Mouse (Mus musculus) liver, embryonic 18 days (tissue): Measurements from ENCODE around the gene Gm3159. TPM values are rescaled to one million over a fixed set of nuclear protein-coding genes. Genes with fewer than 3 reads are reported as not detected.

Experiments
- polyA plus RNA-seq: library from polyadenylated mRNA; depleted of rRNA; stranded (reverse); fragments of >200 nt; gene quantifications from 2 replicates; pipeline ENCODE4 v1.2.3, GENCODE M21; 2012; rRNA removed

Gm3159 gene
- polyA plus RNA-seq: not detected in 2 replicates

DNA sequence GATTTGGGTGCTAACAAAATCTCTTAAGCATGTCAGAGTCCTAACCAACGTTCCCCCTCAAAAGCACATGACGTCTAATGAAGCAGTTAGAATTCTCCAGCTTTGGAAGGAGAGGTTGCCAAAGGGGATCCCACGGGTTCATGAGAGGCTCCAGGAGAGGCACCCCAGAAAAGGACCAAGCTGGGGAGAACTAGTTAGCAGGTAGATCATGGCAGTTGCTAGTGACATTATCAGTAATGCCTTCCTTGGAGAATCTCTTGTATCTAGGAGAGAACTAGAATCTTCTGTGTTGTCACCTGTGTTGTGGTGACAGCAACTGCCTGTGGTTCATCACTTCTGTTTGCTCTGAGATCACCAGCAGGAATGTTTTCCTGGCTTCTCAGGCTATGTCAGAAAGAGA, at the start of gene Gm3159:
Gm3159 (plus strand) TSS at position 301 of the 400 bp plus-strand sequence.

DNA sequence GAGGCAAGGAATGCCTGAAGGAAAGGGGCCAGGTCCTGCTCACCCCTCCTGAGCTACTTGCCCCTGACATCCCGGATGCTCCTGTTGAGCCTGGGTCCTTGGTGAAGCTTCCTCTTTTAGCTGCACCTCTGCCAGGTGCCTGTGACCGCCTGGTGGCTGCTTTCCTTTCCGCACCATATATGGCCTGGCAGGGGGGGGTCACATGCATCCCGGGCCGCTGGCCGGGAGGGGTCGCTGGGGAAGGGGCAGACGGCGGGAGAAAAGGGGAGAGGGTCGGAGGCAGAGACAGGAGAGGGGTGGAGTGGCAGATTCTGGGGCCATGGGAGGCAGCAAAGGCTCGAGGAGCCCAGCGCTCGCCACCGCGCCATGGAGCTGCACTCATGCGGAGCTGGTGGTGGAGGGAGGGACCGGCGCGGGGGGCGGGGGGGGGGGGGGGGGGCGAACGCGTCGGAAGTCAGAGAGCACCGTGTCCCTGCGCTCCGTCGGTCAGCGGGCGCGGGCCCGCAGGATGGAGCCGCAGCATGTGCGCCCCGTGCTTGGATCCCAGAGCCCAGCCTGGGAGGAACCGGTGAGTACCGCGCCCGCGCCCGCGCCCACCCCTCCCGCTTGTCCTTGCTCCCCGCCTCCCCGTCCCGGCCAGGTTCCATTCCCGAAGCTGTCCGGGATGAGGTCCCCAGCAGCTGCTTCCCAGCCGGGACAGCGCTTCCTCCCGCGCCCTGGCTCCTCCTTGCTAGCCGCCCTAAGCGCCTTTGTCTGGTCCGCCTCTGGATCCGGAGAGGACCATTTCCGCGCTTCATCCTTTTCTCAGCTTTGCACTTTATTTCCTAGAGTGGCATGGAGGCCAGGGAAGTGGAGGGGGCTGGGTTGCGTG, 17.9 kb downstream of the Gm3159 start, which contains the start of gene Gm3164:
Gm3164 (plus strand) TSS at position 484 of the 871 bp plus-strand sequence.

DNA sequence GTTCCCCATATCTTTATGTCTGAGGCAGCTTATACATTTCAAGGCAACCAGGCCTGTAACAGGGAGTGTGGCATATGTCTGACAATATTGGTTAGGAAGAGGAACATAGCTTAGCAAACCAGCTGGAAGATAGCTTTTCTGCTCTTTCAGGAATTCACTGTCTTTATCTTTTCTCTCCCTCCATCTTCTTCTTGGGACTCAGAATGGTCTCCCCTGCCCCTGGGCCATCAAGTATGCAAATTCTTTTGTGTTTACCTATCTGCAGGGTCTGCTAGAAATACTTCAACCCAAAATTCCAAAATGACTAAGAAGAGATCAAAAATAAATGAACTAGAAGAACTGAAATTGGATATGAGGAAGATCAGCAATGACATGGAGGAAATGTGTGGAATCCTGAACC, 33.4 kb downstream of the Gm3159 start, which contains the start of gene Gm3173:
Gm3173 (plus strand) TSS at position 301 of the 400 bp plus-strand sequence.

Other genes starting within 250 kb of the Gm3159 start
- not detected in 2 replicates for gene Gm3127, start 232.5 kb upstream of the Gm3159 start, polyA plus RNA-seq
- gene Gm2974, start 214.9 kb upstream of the Gm3159 start, polyA plus RNA-seq: not detected in 2 replicates
- not detected in 2 replicates for gene Gm3138, start 147.9 kb upstream of the Gm3159 start, polyA plus RNA-seq
- gene Gm3149, start 80.2 kb upstream of the Gm3159 start, polyA plus RNA-seq: not detected in 2 replicates
- gene 2610042L04Rik, start 62.8 kb upstream of the Gm3159 start, polyA plus RNA-seq: not detected in 2 replicates
- not detected in 2 replicates for gene Gm3164, start 17.9 kb downstream of the Gm3159 start, polyA plus RNA-seq
- gene Gm3173, start 33.5 kb downstream of the Gm3159 start, polyA plus RNA-seq: not detected in 2 replicates
- not detected in 2 replicates for gene Gm3182, start 84.2 kb downstream of the Gm3159 start, polyA plus RNA-seq
- not detected in 2 replicates for gene Gm3047, start 157.9 kb downstream of the Gm3159 start, polyA plus RNA-seq
- gene Gm8159, start 234.8 kb downstream of the Gm3159 start, polyA plus RNA-seq: not detected in 2 replicates